Mouse (Mus musculus) adrenal gland (tissue): ENCODE measurements at regions not wholly inside any gene's neighbourhood (a gene's known extent, or its start where the extent isn't known, plus 50 kb on each side); places are given as distances from the start of the nearest gene placed in this dataset.

Experiments used
- intact Hi-C: fragments of 180-260 bp; cut with DNase I; formaldehyde crosslinking; loops from one replicate; pipeline ENCODE4 v1.15.1; 2025

GRCm38 (mm10) chr14:46077406-46078131 is 301.6 kb upstream of the Gm15217 start:
- intact Hi-C loops, result no loop called here

DNA sequence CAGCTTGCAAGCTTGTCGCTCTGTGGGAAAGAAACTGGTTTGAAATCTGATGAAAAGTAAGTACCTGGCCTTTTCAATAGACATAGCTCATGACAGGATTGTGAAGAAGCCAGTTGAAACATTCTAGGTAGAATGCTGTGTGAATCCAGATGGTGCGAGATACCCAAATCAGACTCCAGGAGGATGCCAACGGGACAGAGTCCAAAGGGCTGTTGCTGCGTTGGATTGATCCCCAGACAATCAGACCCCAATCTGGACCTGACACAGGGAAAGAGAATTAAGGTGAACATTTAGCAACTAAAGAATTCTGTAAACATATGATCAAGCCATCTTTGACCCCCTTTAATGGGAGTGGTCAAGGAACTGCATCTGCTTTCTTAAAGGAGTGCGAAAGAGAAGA is 296.6 kb upstream of the Gm15217 start:
- intact Hi-C loops, result no loop called here

DNA sequence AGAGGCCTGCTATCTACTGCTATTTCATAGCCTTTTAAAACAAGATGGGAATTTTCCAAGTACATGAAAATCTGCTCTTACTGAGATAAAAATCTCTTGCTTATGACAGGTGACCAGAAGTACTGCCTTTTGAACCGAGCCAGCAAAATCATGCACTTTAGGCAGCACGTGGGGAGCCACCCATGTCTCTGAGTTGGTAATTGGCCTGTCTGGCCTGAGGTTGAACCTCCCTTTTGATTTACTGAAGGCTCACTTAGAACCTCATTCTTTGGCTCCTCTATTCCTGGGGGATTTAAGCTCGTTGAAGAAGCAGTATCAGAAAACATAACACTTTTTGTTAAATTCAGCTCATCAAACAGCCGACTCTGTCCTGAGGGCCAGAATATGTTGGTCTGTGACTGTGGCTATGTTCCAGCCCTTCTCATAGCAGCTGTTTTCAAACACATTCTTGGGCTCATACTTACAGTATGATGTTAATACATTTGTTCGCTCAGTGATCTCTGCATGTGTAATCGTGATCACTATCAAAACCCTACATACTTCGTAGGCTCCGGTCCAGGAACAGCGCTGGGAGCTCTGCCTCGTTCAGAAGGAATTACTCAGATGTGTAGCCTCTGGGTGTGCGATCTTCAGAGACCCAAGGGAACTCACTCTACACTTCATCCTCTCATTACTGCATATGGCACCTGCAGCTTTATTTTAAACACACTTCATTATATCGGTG is 290.1 kb upstream of the Gm15217 start:
- intact Hi-C loops, result no loop called here

DNA sequence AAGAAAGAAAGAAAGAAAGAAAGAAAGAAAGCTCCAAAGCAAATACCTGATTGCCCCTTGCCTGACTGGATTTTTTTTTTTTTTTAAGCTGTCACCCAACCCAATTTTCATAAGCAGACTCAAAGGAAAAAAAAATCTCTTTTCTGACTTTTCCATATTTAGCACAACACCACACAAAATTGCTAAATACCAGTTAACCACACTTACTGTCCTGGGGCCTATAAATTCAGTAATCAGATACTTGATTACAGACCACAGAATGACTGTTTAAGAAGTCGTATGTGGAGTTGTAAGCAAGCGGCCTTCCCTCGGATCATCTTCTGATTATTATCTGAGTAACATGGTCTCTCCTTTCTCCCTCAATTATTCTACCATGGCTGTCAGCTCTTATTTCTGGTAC is 263.3 kb upstream of the Gm15217 start:
- intact Hi-C loops, result no loop called here

DNA sequence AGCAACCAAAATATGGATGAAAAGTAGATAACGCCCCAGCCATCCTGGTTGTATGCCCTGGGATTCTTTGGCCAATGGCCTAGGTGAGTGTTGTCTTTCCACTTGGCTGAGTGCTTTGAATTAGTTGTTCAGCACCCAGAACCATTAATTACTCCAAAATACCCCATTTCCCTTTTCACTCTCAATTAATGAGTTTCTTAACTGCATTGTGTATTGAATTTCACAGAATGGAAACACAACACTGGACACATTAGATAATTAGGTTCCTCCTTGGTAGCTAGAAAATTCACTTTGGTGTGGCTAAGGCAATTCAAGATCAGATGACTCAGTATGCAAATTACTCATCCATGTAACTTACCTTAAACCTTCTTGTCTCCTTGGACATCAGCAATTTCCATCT is 252.7 kb upstream of the Gm15217 start:
- intact Hi-C loops, result no loop called here

DNA sequence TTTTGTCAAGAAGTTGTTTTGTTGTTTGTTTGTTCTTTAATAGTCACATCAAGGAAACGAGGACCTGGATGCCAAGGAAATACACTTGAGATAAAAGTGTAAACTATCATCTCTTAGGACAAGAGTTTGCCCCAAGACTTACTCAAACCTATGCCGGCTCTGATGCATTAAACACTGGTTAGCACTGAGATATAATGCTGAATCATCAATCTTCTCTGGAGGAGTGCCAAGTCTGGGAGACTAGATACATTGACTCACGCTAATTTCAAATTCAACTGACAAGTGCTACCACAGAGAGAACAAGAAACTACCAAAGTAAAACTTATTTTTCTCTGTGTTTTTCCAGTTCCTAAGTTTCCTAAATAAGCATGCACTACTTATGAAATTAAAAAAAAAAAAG is 249.5 kb upstream of the Gm15217 start:
- intact Hi-C loops, result no loop called here

- intact Hi-C loops, result no loop called here
Observed at GRCm38 (mm10) chr14:46144175-46144574, 235.0 kb upstream of the Gm15217 start.

- intact Hi-C loops, result no loop called here
Observed at GRCm38 (mm10) chr14:46144707-46145106, 234.5 kb upstream of the Gm15217 start.

DNA sequence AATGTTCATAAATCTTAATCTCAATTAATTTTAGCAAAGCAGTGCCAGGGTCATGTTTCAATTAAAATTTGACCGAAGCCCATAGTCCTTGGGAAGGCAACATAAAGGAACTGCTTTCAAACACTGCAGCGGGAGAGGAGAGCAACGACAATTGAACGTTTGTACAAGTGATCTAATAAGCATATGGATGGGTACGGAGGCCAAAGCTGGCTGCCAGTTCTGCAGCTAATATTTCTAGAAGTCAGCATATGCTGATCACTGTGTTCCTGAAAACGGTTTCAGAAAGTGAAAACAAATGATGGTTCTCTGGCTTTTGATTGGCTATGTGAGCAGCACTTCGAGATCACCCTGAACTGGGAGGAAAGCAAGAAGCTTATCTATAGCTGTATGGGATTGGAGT is 233.6 kb upstream of the Gm15217 start:
- intact Hi-C loops, result no loop called here

- intact Hi-C loops, result no loop called here
Observed at GRCm38 (mm10) chr14:46149073-46149661, 230.0 kb upstream of the Gm15217 start.

- intact Hi-C loops, result no loop called here
Observed at GRCm38 (mm10) chr14:46158741-46159140, 220.5 kb upstream of the Gm15217 start.

DNA sequence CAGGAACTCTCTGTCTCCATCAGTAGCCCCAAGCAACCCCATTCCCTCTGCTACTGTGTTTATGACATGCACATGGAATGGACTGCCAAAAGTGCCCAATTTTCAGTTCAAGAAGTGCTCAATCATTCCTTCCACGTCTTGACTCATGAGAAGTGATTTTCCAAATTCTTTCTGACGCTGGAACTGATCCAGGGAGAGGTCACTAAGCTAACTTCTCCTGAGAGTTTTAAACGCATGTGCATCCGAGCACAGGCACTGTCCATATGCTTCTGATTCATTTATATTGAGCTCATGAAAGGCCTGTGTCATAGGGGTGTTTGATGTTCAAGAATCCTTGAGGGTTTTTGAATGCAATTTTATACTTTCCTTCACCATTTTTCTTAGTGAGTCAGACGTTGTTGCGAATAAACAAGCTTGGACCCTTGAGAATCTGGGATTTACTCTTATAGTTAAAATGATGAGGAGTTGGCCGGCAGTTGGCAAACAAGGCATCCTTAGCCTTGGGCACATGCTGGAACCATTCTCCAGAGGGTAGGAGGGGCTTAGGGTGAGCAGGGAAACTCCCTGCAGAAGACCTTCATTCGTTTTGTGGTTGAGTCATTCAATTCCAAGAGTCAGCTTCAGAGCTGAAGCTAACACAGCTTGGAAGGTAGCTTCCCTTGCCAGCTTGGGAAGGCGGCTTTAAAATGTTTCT is 206.9 kb upstream of the Gm15217 start:
- intact Hi-C loops, result no loop called here

GRCm38 (mm10) chr14:46172875-46173324 is 206.3 kb upstream of the Gm15217 start:
- intact Hi-C loops, result no loop called here

- intact Hi-C loops, result no loop called here
Observed at GRCm38 (mm10) chr14:46174386-46174785, 204.8 kb upstream of the Gm15217 start.

GRCm38 (mm10) chr14:46175291-46176216 is 203.7 kb upstream of the Gm15217 start:
- intact Hi-C loops, result no loop called here

GRCm38 (mm10) chr14:46179024-46179423 is 200.2 kb upstream of the Gm15217 start:
- intact Hi-C loops, result no loop called here

GRCm38 (mm10) chr14:46191639-46192399 is 187.4 kb upstream of the Gm15217 start:
- intact Hi-C loops, result no loop called here

DNA sequence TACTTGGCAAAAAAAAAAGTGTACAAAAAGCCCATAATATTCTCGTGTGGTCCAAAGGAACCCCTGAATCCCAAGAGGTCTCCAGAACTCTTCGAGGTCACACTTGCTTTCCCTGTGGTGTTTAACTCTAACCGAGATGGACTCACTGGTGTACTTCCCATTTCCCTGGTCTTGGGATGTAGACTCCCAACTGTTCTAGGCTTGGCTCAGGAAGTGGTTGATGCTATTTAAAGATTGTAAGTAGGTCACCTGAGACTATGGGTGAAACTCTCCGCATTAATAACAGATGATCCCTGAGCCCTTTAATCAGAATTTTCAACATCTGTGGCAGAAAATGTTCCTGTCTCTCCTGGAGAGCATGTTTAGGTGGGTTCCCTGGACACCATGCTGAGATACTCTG is 185.6 kb upstream of the Gm15217 start:
- intact Hi-C loops, result no loop called here

- intact Hi-C loops, result no loop called here
Observed at GRCm38 (mm10) chr14:46195939-46196338, 183.3 kb upstream of the Gm15217 start.

DNA sequence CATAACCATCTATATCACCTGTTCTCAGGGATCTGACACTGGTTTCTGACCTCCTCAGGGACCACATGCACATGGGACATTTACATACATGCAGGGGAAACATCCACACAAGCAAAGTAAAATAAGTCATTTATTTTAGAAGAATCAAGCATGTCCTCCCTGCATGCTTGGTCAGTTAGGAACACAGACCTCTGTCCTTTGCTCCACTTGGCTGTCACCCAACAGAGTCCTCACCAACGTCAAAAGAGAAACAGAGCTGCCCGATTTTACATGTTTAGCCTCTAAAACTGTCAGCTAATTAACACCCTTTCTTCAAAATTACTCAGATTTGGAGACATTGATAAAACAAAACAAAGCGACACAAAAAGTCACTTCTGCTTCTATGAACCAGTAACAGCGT is 176.4 kb upstream of the Gm15217 start:
- intact Hi-C loops, result no loop called here
